Comparison of ENCODE assay signal across 25 mouse cellular contexts in the genomic region with DNA sequence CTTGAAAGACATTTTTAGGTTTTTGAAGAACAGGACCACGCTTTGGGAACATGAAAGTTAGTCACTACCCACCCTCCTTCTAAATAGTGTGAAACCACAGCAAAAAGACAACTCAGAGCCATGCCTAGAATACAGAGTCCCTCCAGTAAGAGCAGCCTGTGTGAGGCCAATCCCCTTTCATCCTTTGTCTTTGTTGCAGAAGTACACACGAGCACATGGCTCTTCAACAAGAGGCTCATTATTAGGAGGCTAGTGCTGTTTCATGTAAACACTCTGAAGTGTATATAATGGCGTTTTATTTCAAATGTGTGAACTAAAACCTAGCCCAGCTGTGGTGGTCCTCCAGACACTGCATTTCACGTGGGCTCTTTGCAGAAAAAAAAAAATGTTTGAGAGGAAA. TPM values are rescaled to one million over a fixed set of nuclear protein-coding genes. Genes with fewer than 3 reads are reported as not detected.
A peak's percentile ranks its signal among the peaks of the same experiment; 100 is the strongest.
DNase-seq lines count a peak whose midpoint lies in the region; ATAC-seq and TF ChIP-seq lines count a peak whose summit lies in the region.
"Had no signal": no experiment of that assay in that cellular context is flagged by ENCODE, and none has a peak within 500 bp of the region (broad histone marks: within the 10 kb centered on the region; RNA-seq: fewer than 3 reads in every experiment).

No protein-coding gene starts in this region.

- TF ChIP-seq CTCF in layer of hippocampus, adult 2 months (conservative IDR thresholded peaks at IDR 0.05), result no peak

- 27% methylated on average over 4 of the region's 4 CpGs for WGBS in forebrain, embryonic 12.5 days
- WGBS in forebrain, embryonic 16.5 days, result 14% methylated on average over 4 of the region's 4 CpGs

- no peak overlapping the region for H3K4me2 ChIP-seq in forebrain, embryonic 12.5 days
- H3K4me2 ChIP-seq in forebrain, embryonic 16.5 days (ENCODE audit: low read length), result no peak overlapping the region
- H3K4me2 ChIP-seq: heart, embryonic 11.5 days; limb, embryonic 15.5 days; liver, embryonic 15.5 days had no signal

- no peak overlapping the region for H3K9ac ChIP-seq in forebrain, embryonic 12.5 days
- no peak overlapping the region for H3K9ac ChIP-seq in forebrain, embryonic 16.5 days (replicated peaks; ENCODE audit: low read depth, low read length)
- H3K9ac ChIP-seq: embryonic facial prominence, embryonic 15.5 days; hindbrain, embryonic 15.5 days; limb, embryonic 15.5 days; liver, embryonic 15.5 days; midbrain, embryonic 12.5 days had no signal

- peaks cover 30% of the 10 kb centered on the region for H3K4me1 ChIP-seq in forebrain, embryonic 12.5 days
- H3K4me1 ChIP-seq in forebrain, embryonic 16.5 days (replicated peaks; ENCODE audit: control insufficient read depth, insufficient read depth, low read length), result peaks cover 19% of the 10 kb centered on the region

- H3K4me3 ChIP-seq in forebrain, embryonic 12.5 days (replicated peaks), result no peak overlapping the region
- no peak overlapping the region for H3K4me3 ChIP-seq in forebrain, embryonic 16.5 days (replicated peaks; ENCODE audit: low read length)
- H3K4me3 ChIP-seq in layer of hippocampus, adult 2 months, result peak overlapping the region; percentile 23; the same call in 1 of the 2 replicates
- H3K4me3 ChIP-seq: gastrocnemius, adult 2 months; hindbrain, embryonic 15.5 days; limb, embryonic 15.5 days; liver, embryonic 15.5 days; midbrain, embryonic 12.5 days had no signal

- no peaks in the 10 kb centered on the region for H3K9me3 ChIP-seq in forebrain, embryonic 12.5 days
- no peaks in the 10 kb centered on the region for H3K9me3 ChIP-seq in forebrain, embryonic 16.5 days (ENCODE audit: control insufficient read depth, low read length)
- H3K9me3 ChIP-seq: embryonic facial prominence, embryonic 15.5 days; hindbrain, embryonic 15.5 days; limb, embryonic 15.5 days; liver, embryonic 15.5 days; midbrain, embryonic 12.5 days had no signal

- H3K36me3 ChIP-seq in forebrain, embryonic 12.5 days (replicated peaks), result peaks cover 6% of the 10 kb centered on the region; the same call in 1 of the 2 replicates
- H3K36me3 ChIP-seq in forebrain, embryonic 16.5 days (ENCODE audit: control insufficient read depth, insufficient read depth), result no peaks in the 10 kb centered on the region
- H3K36me3 ChIP-seq: hindbrain, embryonic 15.5 days; liver, embryonic 15.5 days had no signal

- no peak for DNase-seq in layer of hippocampus, adult 2 months (ENCODE audit: low spot score in 2 of 2)
- DNase-seq in layer of hippocampus, postnatal 25 days (ENCODE audit: extremely low spot score in 1 of 2, low spot score in 1 of 2), result no peak
- peak; percentile 21 for DNase-seq in retina, postnatal 1 day
- no peak for DNase-seq in retina, embryonic 14.5 days (ENCODE audit: low spot score)
- DNase-seq in spleen, postnatal 10 days (ENCODE audit: low spot score in 2 of 2), result no peak
- DNase-seq in adrenal gland, adult 2 months, result no peak
- DNase-seq: cerebellum, adult 9-10 months; gastrocnemius, adult 2 months; heart, postnatal 10 days; kidney, postnatal 4 days; layer of hippocampus, postnatal 36 days; spleen, adult 18-20 months; thymus, adult 18-20 months; thymus, postnatal 4 days had no signal

- no peak overlapping the region for H3K27ac ChIP-seq in forebrain, embryonic 12.5 days
- H3K27ac ChIP-seq in forebrain, embryonic 16.5 days (ENCODE audit: low read length), result no peak overlapping the region
- peak overlapping the region; percentile 77 for H3K27ac ChIP-seq in layer of hippocampus, adult 2 months
- H3K27ac ChIP-seq: embryonic facial prominence, embryonic 15.5 days; gastrocnemius, adult 2 months; hindbrain, embryonic 15.5 days; limb, embryonic 15.5 days; liver, embryonic 15.5 days; macrophage; midbrain, embryonic 12.5 days had no signal

- ATAC-seq in forebrain, embryonic 12.5 days (ENCODE audit: low FRiP score), result peak; percentile 27; the same call in 1 of the 2 replicates
- no peak for ATAC-seq in forebrain, embryonic 16.5 days
- ATAC-seq: intestine, embryonic 16.5 days had no signal

- H3K27me3 ChIP-seq in forebrain, embryonic 12.5 days, result no peaks in the 10 kb centered on the region
- H3K27me3 ChIP-seq in forebrain, embryonic 16.5 days (replicated peaks; ENCODE audit: control insufficient read depth, insufficient read depth, low read length), result no peaks in the 10 kb centered on the region
- H3K27me3 ChIP-seq: CH12.LX; embryonic facial prominence, embryonic 15.5 days; hindbrain, embryonic 15.5 days; limb, embryonic 15.5 days; liver, embryonic 15.5 days; midbrain, embryonic 12.5 days had no signal

RNA-seq across cellular contexts. Expression of gene D16Ertd472e, which starts 3.5 kb away (rescaled TPM):
- polyA plus RNA-seq in forebrain, embryonic 12.5 days (2016; fragmentation: Nextera tagmentation; extraction: Ambion mirVana), result 16.4 and 17.7 TPM in 2 replicates
- polyA plus RNA-seq in forebrain, embryonic 16.5 days (2015; fragmentation: Nextera tagmentation; extraction: Ambion mirVana), result 10.3 and 11.3 TPM in 2 replicates
- total RNA-seq in layer of hippocampus, adult 2 months (2021), result 10 to 100 TPM; 15.8 to 16.8 TPM
- 10 to 100 TPM; 11.6 to 12.7 TPM for total RNA-seq in layer of hippocampus, postnatal 25 days (2021)
- 10 to 100 TPM; 16.6 to 80.5 TPM for total RNA-seq in adrenal gland, adult 2 months (2021)
- polyA plus RNA-seq in adrenal gland, adult 2 months (2012; rRNA removed), result 6.3 and 9.9 TPM in 2 replicates
